Mouse (Mus musculus) CH12.LX (cell line): ENCODE data around the gene Serpind1. TPM values are rescaled to one million over a fixed set of nuclear protein-coding genes. Genes with fewer than 3 reads are reported as not detected.

Source experiments
- DNase-seq: peaks from one replicate; pipeline ENCODE4 v3.0.0-alpha.2; 2013; ENCODE audit errors: extremely low read depth
- H3K27ac ChIP-seq: 2 replicates; pipeline ENCODE4 v1.5.1; 2012; ENCODE audit warnings: low read depth, mild to moderate bottlenecking, control low read depth, moderate library complexity; ENCODE audit not compliant: insufficient read depth
- H3K27me3 ChIP-seq: replicated peaks from 2 replicates; pipeline ENCODE3; 2012; ENCODE audit warnings: inconsistent platforms
- H3K36me3 ChIP-seq, 2 experiments: replicated peaks in 1 of 2; 2 replicates each; pipeline versions ENCODE3 to v1.6.1; 2012; ENCODE audit warnings: inconsistent platforms in 1 of 2, low read length in 1 of 2, mild to moderate bottlenecking in 1 of 2, mixed read lengths in 1 of 2, moderate library complexity in 1 of 2; ENCODE audit not compliant: control insufficient read depth in 1 of 2, insufficient read depth in 1 of 2
- H3K4me1 ChIP-seq, 2 experiments: 2 replicates each; pipeline ENCODE4 v1.6.1; 2012; ENCODE audit warnings: inconsistent platforms in 1 of 2, moderate library complexity in 1 of 2; ENCODE audit not compliant: insufficient read depth in 2 of 2, control insufficient read depth in 1 of 2
- H3K4me2 ChIP-seq: 2 replicates; pipeline ENCODE4 v1.6.1; 2012; ENCODE audit warnings: low read depth, mild to moderate bottlenecking, control low read depth; ENCODE audit not compliant: poor library complexity, insufficient read depth, severe bottlenecking
- H3K4me3 ChIP-seq, 3 experiments: fragments of 150-350 bp in 1 of 3; sonication (generic) in 1 of 3; replicated peaks in 1 of 3; 2 replicates each; pipeline versions ENCODE3 to v1.5.1; 2011 to 2012; ENCODE audit warnings: low read depth in 2 of 3, low read length in 2 of 3, mild to moderate bottlenecking in 2 of 3, moderate library complexity in 2 of 3, control low read depth in 1 of 3, improper control_type of control experiment in 1 of 3, inconsistent platforms in 1 of 3, mixed read lengths in 1 of 3; ENCODE audit not compliant: poor library complexity in 1 of 3
- H3K79me2 ChIP-seq: replicated peaks from 2 replicates; pipeline ENCODE4 v1.6.1; 2012; ENCODE audit warnings: mild to moderate bottlenecking, moderate library complexity; ENCODE audit not compliant: control insufficient read depth, poor library complexity, insufficient read depth, severe bottlenecking; ENCODE audit errors: extremely low read depth
- H3K9ac ChIP-seq: 2 replicates; pipeline ENCODE4 v1.6.1; 2012; ENCODE audit warnings: low read depth, mild to moderate bottlenecking, control low read depth, moderate library complexity; ENCODE audit not compliant: insufficient read depth
- H3K9me3 ChIP-seq: replicated peaks from 2 replicates; pipeline ENCODE3; 2012; ENCODE audit warnings: low read length, inconsistent platforms, mixed read lengths
- E2F4 ChIP-seq: IDR thresholded peaks from 2 replicates; pipeline ENCODE4 v1.6.1; 2011; ENCODE audit warnings: low read depth, low read length, improper control_type of control experiment; ENCODE audit not compliant: insufficient replicate concordance
- ELF1 ChIP-seq: IDR thresholded peaks from 2 replicates; pipeline ENCODE4 v1.6.1; 2014; ENCODE audit warnings: low read depth, mild to moderate bottlenecking, inconsistent platforms, low read length, improper control_type of control experiment
- HCFC1 ChIP-seq: IDR thresholded peaks from 2 replicates; pipeline ENCODE4 v1.6.1; 2012; ENCODE audit warnings: low read depth, mild to moderate bottlenecking, inconsistent platforms, low read length, improper control_type of control experiment
- IRF4 ChIP-seq: IDR thresholded peaks from 2 replicates; pipeline ENCODE4 v1.6.1; 2014; ENCODE audit warnings: low read depth, mild to moderate bottlenecking, inconsistent platforms, low read length, improper control_type of control experiment
- JUN ChIP-seq: IDR thresholded peaks from 2 replicates; pipeline ENCODE4 v1.6.1; 2011; ENCODE audit warnings: low read depth, mild to moderate bottlenecking, low read length, improper control_type of control experiment, moderate library complexity; ENCODE audit not compliant: insufficient read depth
- KAT2A ChIP-seq: IDR thresholded peaks from 2 replicates; pipeline ENCODE4 v1.6.1; 2012; ENCODE audit warnings: low read length, improper control_type of control experiment, inconsistent platforms; ENCODE audit not compliant: insufficient replicate concordance
- MAFK ChIP-seq: IDR thresholded peaks from 2 replicates; pipeline ENCODE4 v1.6.1; 2011; ENCODE audit warnings: low read length, improper control_type of control experiment; ENCODE audit not compliant: insufficient replicate concordance
- MEF2A ChIP-seq: IDR thresholded peaks from 2 replicates; pipeline ENCODE4 v1.6.1; 2014; ENCODE audit warnings: low read depth, mild to moderate bottlenecking, inconsistent platforms, low read length, improper control_type of control experiment, borderline replicate concordance
- MXI1 ChIP-seq: IDR thresholded peaks from 2 replicates; pipeline ENCODE4 v1.6.1; 2011; ENCODE audit warnings: mild to moderate bottlenecking, low read depth, low read length, improper control_type of control experiment
- MYC ChIP-seq: IDR thresholded peaks from 2 replicates; pipeline ENCODE4 v1.6.1; 2011; ENCODE audit warnings: low read depth, mild to moderate bottlenecking, improper control_type of control experiment, low read length
- NRF1 ChIP-seq: IDR thresholded peaks from 2 replicates; pipeline ENCODE4 v1.6.1; 2014; ENCODE audit warnings: low read depth, mild to moderate bottlenecking, inconsistent platforms, low read length, improper control_type of control experiment, moderate library complexity
- PAX5 ChIP-seq: IDR thresholded peaks from 2 replicates; pipeline ENCODE4 v1.6.1; 2012; ENCODE audit warnings: low read length, inconsistent platforms, mixed read lengths
- POLR2A ChIP-seq: IDR thresholded peaks from 2 replicates; pipeline ENCODE4 v1.6.1; 2011; ENCODE audit warnings: low read depth, mild to moderate bottlenecking, improper control_type of control experiment, low read length
- POLR2AphosphoS2 ChIP-seq: IDR thresholded peaks from 2 replicates; pipeline ENCODE4 v1.6.1; 2011; ENCODE audit warnings: low read depth, low read length, improper control_type of control experiment
- RCOR1 ChIP-seq: conservative IDR thresholded peaks from 2 replicates; pipeline ENCODE4 v1.6.1; 2012; ENCODE audit warnings: low read depth, mild to moderate bottlenecking, inconsistent platforms, low read length, improper control_type of control experiment
- SMC3 ChIP-seq: IDR thresholded peaks from 2 replicates; pipeline ENCODE4 v1.6.1; 2011; ENCODE audit warnings: low read depth, low read length, improper control_type of control experiment
- TBP ChIP-seq: conservative IDR thresholded peaks from 2 replicates; pipeline ENCODE4 v1.6.1; 2011; ENCODE audit warnings: low read depth, low read length, improper control_type of control experiment
- USF1 ChIP-seq: IDR thresholded peaks from 2 replicates; pipeline ENCODE4 v1.6.1; 2014; ENCODE audit warnings: low read depth, mild to moderate bottlenecking, inconsistent platforms, low read length, improper control_type of control experiment
- USF2 ChIP-seq: conservative IDR thresholded peaks from 2 replicates; pipeline ENCODE4 v1.6.1; 2011; ENCODE audit warnings: low read depth, low read length, improper control_type of control experiment
- ZC3H11A ChIP-seq: IDR thresholded peaks from 2 replicates; pipeline ENCODE4 v1.6.1; 2012; ENCODE audit warnings: low read depth, mild to moderate bottlenecking, inconsistent platforms, low read length, improper control_type of control experiment
- ZKSCAN1 ChIP-seq: IDR thresholded peaks from 2 replicates; pipeline ENCODE4 v1.6.1; 2012; ENCODE audit warnings: low read depth, inconsistent platforms, low read length, improper control_type of control experiment, borderline replicate concordance
- ZMIZ1 ChIP-seq: IDR thresholded peaks from 2 replicates; pipeline ENCODE4 v1.6.1; 2012; ENCODE audit warnings: low read depth, mild to moderate bottlenecking, inconsistent platforms, low read length, improper control_type of control experiment
- dilution Hi-C: fragments of 300-500 bp; cut with MboI; formaldehyde crosslinking; loops from 2 replicates; pipeline ENCODE4 v1.14.3; 2020; ENCODE audit warnings: low sequenced_read_pairs; ENCODE audit not compliant: extremely low pct_unique_long_range_greater_than_20kb, extremely low pct_ligation_motif_present
- in situ Hi-C: fragments of 300-500 bp; cut with MboI; formaldehyde crosslinking; loops from 3 replicates; pipeline ENCODE4 v1.14.3; 2019; ENCODE audit warnings: low sequenced_read_pairs, low pct_ligation_motif_present, low pct_unique_long_range_greater_than_20kb, mixed read lengths
- polyA plus RNA-seq: library from polyadenylated mRNA; unstranded; fragments of >175 nt; gene quantifications from 2 replicates; pipeline ENCODE4 v1.2.1, GENCODE M21; 2012; ENCODE audit warnings: low read depth; ENCODE audit not compliant: insufficient read length
- total RNA-seq, 2 experiments: library from RNA; depleted of rRNA; stranded (reverse); fragments of 300-350 nt in 1 of 2; fragments of >200 nt in 1 of 2; gene quantifications; 2 replicates each; pipeline ENCODE4 v1.2.3; 2012 to 2014

The Serpind1 gene
- total and polyA plus RNA-seq, 3 experiments, result 6.8 to 15.6 (median 13.9) TPM

- no peak for TF ChIP-seq SMC3
- no peak for TF ChIP-seq ELF1
- TF ChIP-seq MYC, result no peak
- TF ChIP-seq IRF4, result no peak
- TF ChIP-seq HCFC1, result no peak
- TF ChIP-seq MXI1, result no peak
- TF ChIP-seq POLR2A, result no peak
- TF ChIP-seq PAX5, result no peak
- TF ChIP-seq USF1, result no peak
- TF ChIP-seq ZKSCAN1, result no peak
- TF ChIP-seq RCOR1, result no peak
- no peak for TF ChIP-seq POLR2AphosphoS2
- no peak for TF ChIP-seq TBP
- Histone ChIP-seq H3K4me3 (no peak overlapping the region), H3K79me2 (no peaks in the 10 kb centered on the region), H3K9ac (no peak overlapping the region), H3K27ac (no peak overlapping the region), H3K36me3 (peaks cover 33 to 83% of the 10 kb centered on the region in 2 experiments), H3K27me3 (no peaks in the 10 kb centered on the region), H3K4me2 (no peak overlapping the region), H3K9me3 (no peaks in the 10 kb centered on the region), H3K4me1 (no peaks in the 10 kb centered on the region)
- no peak for DNase-seq
- dilution Hi-C loops, result no loop called here
- in situ Hi-C loops, result no loop called here
Observed at GRCm38 (mm10) chr16:17382306-17382705, 51.1 kb downstream of the Serpind1 start.

GRCm38 (mm10) chr16:17383594-17384326, 52.6 kb downstream of the Serpind1 start:
- Histone ChIP-seq H3K9me3 (no peaks in the 10 kb centered on the region), H3K27ac (no peak overlapping the region), H3K4me1 (no peaks in the 10 kb centered on the region), H3K79me2 (no peaks in the 10 kb centered on the region), H3K36me3 (peaks cover 33 to 74% of the 10 kb centered on the region in 2 experiments), H3K4me2 (no peak overlapping the region), H3K27me3 (no peaks in the 10 kb centered on the region)
- dilution Hi-C loops, result no loop called here
- DNase-seq, result no peak
- in situ Hi-C loops, result no loop called here
- TF ChIP-seq HCFC1 (no peak), NRF1 (no peak), SMC3 (no peak), ZMIZ1 (no peak), JUN (no peak), MAFK (no peak), KAT2A (no peak), MEF2A (no peak), USF1 (no peak), ZC3H11A (no peak), USF2 (no peak), PAX5 (no peak), E2F4 (no peak)
- TF ChIP-seq, all 38 proteins: peak for 0
- Histone ChIP-seq H3K9ac (no peak overlapping the region), H3K4me3 (no peak overlapping the region)
